Mouse (Mus musculus) kidney, embryonic 16.5 days (tissue): Measurements from ENCODE around the gene A030005K14Rik. TPM values are rescaled to one million over a fixed set of nuclear protein-coding genes. Genes with fewer than 3 reads are reported as not detected.

ENCODE experiments used
- ATAC-seq: fragments of 200-750 bp; cut with Nextera tagmentation; 2 replicates; pipeline ENCODE4 v1.8.0; 2017; ENCODE audit warnings: moderate TSS enrichment; ENCODE audit not compliant: low FRiP score, low TSS enrichment
- H3K27ac ChIP-seq: fragments of 300-500 bp; sonication (generic); 2 replicates; pipeline ENCODE4 v1.5.1; 2014; ENCODE audit warnings: low read length
- H3K27me3 ChIP-seq: fragments of 300-500 bp; sonication (generic); 2 replicates; pipeline ENCODE4 v1.6.1; 2014; ENCODE audit warnings: low read length, control low read depth, mixed read lengths; ENCODE audit not compliant: insufficient read depth
- H3K36me3 ChIP-seq: fragments of 300-500 bp; sonication (generic); 2 replicates; pipeline ENCODE4 v1.6.1; 2014; ENCODE audit warnings: low read length, control low read depth, mixed read lengths; ENCODE audit not compliant: insufficient read depth
- H3K4me1 ChIP-seq: fragments of 300-500 bp; sonication (generic); 2 replicates; pipeline ENCODE4 v1.6.1; 2014; ENCODE audit warnings: low read length, control low read depth, mixed read lengths; ENCODE audit not compliant: insufficient read depth
- H3K4me2 ChIP-seq: fragments of 300-500 bp; sonication (generic); replicated peaks from 2 replicates; pipeline ENCODE4 v1.6.1; 2014; ENCODE audit warnings: low read depth, low read length
- H3K4me3 ChIP-seq: fragments of 300-500 bp; sonication (generic); 2 replicates; pipeline ENCODE4 v1.5.1; 2014; ENCODE audit warnings: mild to moderate bottlenecking, low read length
- H3K9ac ChIP-seq: fragments of 300-500 bp; sonication (generic); replicated peaks from 2 replicates; pipeline ENCODE4 v1.6.1; 2014; ENCODE audit warnings: low read length
- H3K9me3 ChIP-seq: fragments of 300-500 bp; sonication (generic); 2 replicates; pipeline ENCODE4 v1.6.1; 2016; ENCODE audit warnings: low read length, control low read depth
- WGBS: fragments of 180-500 bp; shearing (Covaris S2); extraction: QIAGEN DNeasy Blood & Tissue Kit; methylation state at CpG from one replicate; pipeline ENCODE4 v1.1.7; 2014; 5-methylcytosine and 5-hydroxymethylcytosine counted together
- polyA plus RNA-seq: library from polyadenylated mRNA; unstranded; fragments of >200 nt; fragmentation: Nextera tagmentation; extraction: Ambion mirVana; gene quantifications from 2 replicates; pipeline ENCODE4 v1.2.1, GENCODE M21; 2015

A030005K14Rik gene
- polyA plus RNA-seq, 1 experiment from 2014 or later = not detected

- Histone ChIP-seq H3K9me3 (no peaks in the 10 kb centered on the region), H3K36me3 (no peaks in the 10 kb centered on the region), H3K4me3 (peak overlapping the region; percentile 30), H3K9ac (no peak overlapping the region), H3K27ac (no peak overlapping the region), H3K4me1 (no peaks in the 10 kb centered on the region), H3K4me2 (peak overlapping the region; percentile 44), H3K27me3 (no peaks in the 10 kb centered on the region)
- peak; percentile 71; the same call in 1 of the 2 replicates for ATAC-seq
- 51% methylated on average over 11 of the region's 11 CpGs for WGBS
Measured at GRCm38 (mm10) chr1:83076190-83076917, 17.2 kb upstream of the A030005K14Rik start.

- no peak for ATAC-seq
Measured at GRCm38 (mm10) chr1:83075526-83076189, 16.5 kb upstream of the A030005K14Rik start.

GRCm38 (mm10) chr1:83067205-83067604 lies 8.0 kb upstream of the A030005K14Rik start:
- Histone ChIP-seq H3K9ac (no peak overlapping the region), H3K4me1 (no peaks in the 10 kb centered on the region), H3K27ac (no peak overlapping the region), H3K4me2 (no peak overlapping the region), H3K4me3 (no peak overlapping the region), H3K27me3 (no peaks in the 10 kb centered on the region), H3K36me3 (no peaks in the 10 kb centered on the region), H3K9me3 (no peaks in the 10 kb centered on the region)
- ATAC-seq = no peak
- 87% methylated on average over 10 of the region's 10 CpGs for WGBS

More at GRCm38 (mm10) chr1:83075526-83076189, 16.5 kb upstream of the A030005K14Rik start:
- H3K4me1 ChIP-seq = no peaks in the 10 kb centered on the region
- no peaks in the 10 kb centered on the region for H3K9me3 ChIP-seq
- WGBS = 40% methylated on average over 15 of the region's 15 CpGs
- H3K27me3 ChIP-seq = no peaks in the 10 kb centered on the region
- no peak overlapping the region for H3K9ac ChIP-seq
- H3K27ac ChIP-seq = no peak overlapping the region
- H3K4me2 ChIP-seq = peak overlapping the region; percentile 44
- H3K4me3 ChIP-seq = peak overlapping the region; percentile 30
- no peaks in the 10 kb centered on the region for H3K36me3 ChIP-seq

- Histone ChIP-seq H3K27me3 (no peaks in the 10 kb centered on the region), H3K4me2 (no peak overlapping the region), H3K4me1 (no peaks in the 10 kb centered on the region), H3K36me3 (no peaks in the 10 kb centered on the region), H3K27ac (no peak overlapping the region), H3K4me3 (no peak overlapping the region), H3K9ac (no peak overlapping the region), H3K9me3 (no peaks in the 10 kb centered on the region)
- 90% methylated on average over 4 of the region's 4 CpGs for WGBS
- ATAC-seq = no peak
Measured at GRCm38 (mm10) chr1:83066577-83066976, 7.4 kb upstream of the A030005K14Rik start.

- WGBS = 23% methylated on average over 3 of the region's 3 CpGs
- no peak overlapping the region for H3K9ac ChIP-seq
- no peak for ATAC-seq
- H3K27me3 ChIP-seq = no peaks in the 10 kb centered on the region
- no peaks in the 10 kb centered on the region for H3K9me3 ChIP-seq
- H3K27ac ChIP-seq = no peak overlapping the region
- H3K4me2 ChIP-seq = no peak overlapping the region
- H3K4me3 ChIP-seq = no peak overlapping the region
- H3K36me3 ChIP-seq = no peaks in the 10 kb centered on the region
- H3K4me1 ChIP-seq = no peaks in the 10 kb centered on the region
Measured at GRCm38 (mm10) chr1:83064851-83065250, 5.7 kb upstream of the A030005K14Rik start.

GRCm38 (mm10) chr1:83060643-83061042 lies 1.5 kb upstream of the A030005K14Rik start, which contains the start of gene Krtap28-13:
Gene Krtap28-13, plus strand, starts transcription at chr1:83060930.
- 89% methylated on average over 4 of the region's 4 CpGs for WGBS
- Histone ChIP-seq H3K4me1 (no peaks in the 10 kb centered on the region), H3K9ac (no peak within 1 kb of the TSS), H3K4me3 (no peak within 1 kb of the TSS), H3K4me2 (no peak within 1 kb of the TSS), H3K9me3 (no peaks in the 10 kb centered on the region), H3K27ac (no peak within 1 kb of the TSS), H3K27me3 (no peaks in the 10 kb centered on the region), H3K36me3 (no peaks in the 10 kb centered on the region)
- no peak for ATAC-seq

- Histone ChIP-seq H3K9me3 (no peaks in the 10 kb centered on the region), H3K4me1 (no peaks in the 10 kb centered on the region), H3K9ac (no peak overlapping the region), H3K36me3 (no peaks in the 10 kb centered on the region), H3K4me2 (no peak overlapping the region), H3K27ac (no peak overlapping the region), H3K27me3 (no peaks in the 10 kb centered on the region), H3K4me3 (no peak overlapping the region)
- ATAC-seq = no peak
- WGBS = 29% methylated on average over 1 of the region's 1 CpGs
Measured at GRCm38 (mm10) chr1:83058481-83058880, 697 bp downstream of the A030005K14Rik start.

GRCm38 (mm10) chr1:83044882-83045427 lies 14.2 kb downstream of the A030005K14Rik start, which contains the start of gene Gm47969:
Gene Gm47969, plus strand, starts transcription at chr1:83044932.
- no peak for ATAC-seq
- H3K27me3 ChIP-seq = no peaks in the 10 kb centered on the region
- H3K9ac ChIP-seq = no peak within 1 kb of the TSS
- no peak within 1 kb of the TSS for H3K4me2 ChIP-seq
- no peak within 1 kb of the TSS for H3K27ac ChIP-seq
- H3K4me3 ChIP-seq = no peak within 1 kb of the TSS
- no peaks in the 10 kb centered on the region for H3K4me1 ChIP-seq
- 76% methylated on average over 5 of the region's 5 CpGs for WGBS
- H3K36me3 ChIP-seq = no peaks in the 10 kb centered on the region
- H3K9me3 ChIP-seq = no peaks in the 10 kb centered on the region

GRCm38 (mm10) chr1:83042380-83042779 lies 16.8 kb downstream of the A030005K14Rik start, which contains the start of gene Krtap28-10:
Gene Krtap28-10, minus strand, starts transcription at chr1:83042480.
- Histone ChIP-seq H3K9ac (no peak within 1 kb of the TSS), H3K36me3 (no peaks in the 10 kb centered on the region), H3K9me3 (no peaks in the 10 kb centered on the region), H3K4me2 (no peak within 1 kb of the TSS), H3K4me1 (peaks cover 7% of the 10 kb centered on the region; the same call in 1 of the 2 replicates), H3K27ac (no peak within 1 kb of the TSS), H3K27me3 (no peaks in the 10 kb centered on the region), H3K4me3 (no peak within 1 kb of the TSS)
- WGBS = 98% methylated on average over 2 of the region's 2 CpGs
- no peak for ATAC-seq
